Mouse (Mus musculus): ENCODE results near the gene Hoxb5.
A peak's percentile ranks its signal among the peaks of the same experiment; 100 is the strongest.

Gene Hoxb5

DNA sequence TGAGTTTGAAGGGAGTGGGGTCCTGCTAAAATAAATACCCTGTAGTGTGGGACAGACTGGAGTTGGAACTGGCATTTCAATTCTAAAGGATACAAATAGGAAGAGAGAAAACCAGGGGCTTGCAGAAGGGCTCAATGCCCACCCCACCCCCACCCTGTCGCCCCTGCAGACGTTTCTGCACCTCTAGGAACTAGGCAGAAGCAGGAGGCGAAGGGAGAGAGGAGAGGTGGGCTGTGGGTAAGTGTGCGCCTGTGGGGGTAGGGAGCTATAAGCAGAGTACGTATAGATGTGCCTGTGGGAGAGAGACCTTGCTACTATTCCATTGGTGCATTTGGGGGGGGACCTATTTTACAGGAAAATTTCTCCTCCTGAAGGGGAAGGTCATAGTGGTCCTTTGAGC lies 24.6 kb downstream of the Hoxb5 start:
- TF ChIP-seq NANOG (IDR thresholded peaks at IDR 0.05; ENCODE audit: borderline replicate concordance, low read length) (no peak), POU5F1 (IDR thresholded peaks at IDR 0.05; ENCODE audit: borderline replicate concordance, low read length) (no peak), CTCF (conservative IDR thresholded peaks at IDR 0.05; ENCODE audit: low read length) (no peak)
- H3K9me3 ChIP-seq (ENCODE audit: low read length): peaks cover 9% of the 10 kb centered on the region
- no peak overlapping the region for H3K4me3 ChIP-seq (replicated peaks; ENCODE audit: low read length)
- no peaks in the 10 kb centered on the region for H3K36me3 ChIP-seq (ENCODE audit: insufficient read depth, low read length)
- peaks cover 100% of the 10 kb centered on the region for H3K27me3 ChIP-seq (ENCODE audit: insufficient read depth, low read length)
- peaks cover 53% of the 10 kb centered on the region for H3K4me1 ChIP-seq (replicated peaks; ENCODE audit: low read depth, low read length)

DNA sequence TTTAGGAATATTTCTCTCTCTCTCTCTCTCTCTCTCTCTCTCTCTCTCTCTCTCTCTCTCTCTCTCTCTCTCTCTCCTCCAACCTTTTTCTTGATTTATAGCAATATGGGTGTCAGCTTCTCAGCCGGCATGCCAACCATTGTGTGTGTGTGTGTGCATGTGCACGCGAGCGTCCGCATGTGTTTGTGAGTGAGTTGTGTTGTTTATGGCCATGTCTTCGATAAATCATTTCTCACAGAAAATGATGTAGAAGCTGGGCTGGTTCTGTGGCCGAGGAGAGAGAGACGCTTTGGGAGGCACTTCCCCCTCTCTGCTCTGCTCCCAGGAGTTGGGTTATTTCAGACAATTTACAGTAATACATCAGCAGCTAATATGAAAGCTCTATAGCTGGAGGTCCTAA lies 25.5 kb downstream of the Hoxb5 start:
- Histone ChIP-seq H3K4me1 (replicated peaks; ENCODE audit: low read depth, low read length) (peaks cover 60% of the 10 kb centered on the region), H3K36me3 (ENCODE audit: insufficient read depth, low read length) (no peaks in the 10 kb centered on the region), H3K27me3 (ENCODE audit: insufficient read depth, low read length) (peaks cover 100% of the 10 kb centered on the region), H3K9me3 (ENCODE audit: low read length) (peaks cover 9% of the 10 kb centered on the region), H3K4me3 (replicated peaks; ENCODE audit: low read length) (no peak overlapping the region)
- TF ChIP-seq NANOG (IDR thresholded peaks at IDR 0.05; ENCODE audit: borderline replicate concordance, low read length): no peak
- no peak for TF ChIP-seq CTCF (conservative IDR thresholded peaks at IDR 0.05; ENCODE audit: low read length)
- no peak for TF ChIP-seq POU5F1 (IDR thresholded peaks at IDR 0.05; ENCODE audit: borderline replicate concordance, low read length)

DNA sequence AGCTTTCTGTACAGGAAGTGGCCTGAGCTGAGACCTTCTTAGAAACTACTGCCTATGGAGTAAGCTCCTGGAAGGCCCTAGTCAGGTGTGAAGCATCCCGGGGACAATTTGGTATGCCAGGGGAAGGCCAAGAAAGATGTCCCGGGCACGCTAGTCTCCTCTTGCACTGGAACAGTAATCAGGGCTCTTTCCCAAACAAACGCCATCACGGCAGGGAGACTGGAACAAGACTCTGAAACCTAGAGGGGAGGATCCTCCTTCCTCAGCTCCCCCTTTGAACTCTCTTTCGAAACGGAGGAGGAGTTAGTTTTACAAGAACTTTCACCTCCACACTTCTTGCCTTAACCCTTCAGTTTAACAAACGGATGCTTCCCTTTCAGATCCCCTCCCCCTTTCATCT lies 29.0 kb downstream of the Hoxb5 start:
- TF ChIP-seq POU5F1 (IDR thresholded peaks at IDR 0.05; ENCODE audit: borderline replicate concordance, low read length): no peak
- TF ChIP-seq CTCF (conservative IDR thresholded peaks at IDR 0.05; ENCODE audit: low read length): no peak
- no peak for TF ChIP-seq NANOG (IDR thresholded peaks at IDR 0.05; ENCODE audit: borderline replicate concordance, low read length)
- H3K4me3 ChIP-seq (replicated peaks; ENCODE audit: low read length): peak overlapping the region; percentile 51; the same call in 1 of the 2 replicates
- peaks cover 13% of the 10 kb centered on the region for H3K9me3 ChIP-seq (ENCODE audit: low read length)
- H3K4me1 ChIP-seq (replicated peaks; ENCODE audit: low read depth, low read length): peaks cover 44% of the 10 kb centered on the region
- H3K36me3 ChIP-seq (ENCODE audit: insufficient read depth, low read length): no peaks in the 10 kb centered on the region
- peaks cover 100% of the 10 kb centered on the region for H3K27me3 ChIP-seq (ENCODE audit: insufficient read depth, low read length)

DNA sequence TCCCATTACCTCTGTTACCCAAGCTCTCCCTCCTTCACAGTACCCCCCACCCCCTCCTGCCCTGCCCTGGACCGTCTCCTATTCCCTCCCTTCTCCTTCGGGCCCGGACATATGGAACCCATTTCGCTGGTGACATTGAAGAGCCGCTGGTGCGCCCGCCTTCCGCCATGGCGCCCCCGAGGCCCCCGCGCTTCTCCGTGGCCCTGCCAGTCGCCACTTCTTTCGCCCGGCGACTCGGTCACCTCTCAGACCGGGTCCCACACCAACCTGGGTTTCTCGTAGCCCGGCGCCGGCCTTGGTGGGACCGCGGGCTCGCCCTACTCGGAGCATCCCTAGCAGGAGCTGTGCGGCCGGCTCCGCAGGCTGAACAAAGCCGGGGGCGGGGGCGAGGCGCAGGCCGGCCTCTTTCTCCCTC lies 29.5 kb downstream of the Hoxb5 start:
- peaks cover 13% of the 10 kb centered on the region for H3K9me3 ChIP-seq (ENCODE audit: low read length)
- H3K4me1 ChIP-seq (replicated peaks; ENCODE audit: low read depth, low read length): peaks cover 39% of the 10 kb centered on the region
- TF ChIP-seq POU5F1 (IDR thresholded peaks at IDR 0.05; ENCODE audit: borderline replicate concordance, low read length) (no peak), CTCF (conservative IDR thresholded peaks at IDR 0.05; ENCODE audit: low read length) (no peak), NANOG (IDR thresholded peaks at IDR 0.05; ENCODE audit: borderline replicate concordance, low read length) (no peak)

DNA sequence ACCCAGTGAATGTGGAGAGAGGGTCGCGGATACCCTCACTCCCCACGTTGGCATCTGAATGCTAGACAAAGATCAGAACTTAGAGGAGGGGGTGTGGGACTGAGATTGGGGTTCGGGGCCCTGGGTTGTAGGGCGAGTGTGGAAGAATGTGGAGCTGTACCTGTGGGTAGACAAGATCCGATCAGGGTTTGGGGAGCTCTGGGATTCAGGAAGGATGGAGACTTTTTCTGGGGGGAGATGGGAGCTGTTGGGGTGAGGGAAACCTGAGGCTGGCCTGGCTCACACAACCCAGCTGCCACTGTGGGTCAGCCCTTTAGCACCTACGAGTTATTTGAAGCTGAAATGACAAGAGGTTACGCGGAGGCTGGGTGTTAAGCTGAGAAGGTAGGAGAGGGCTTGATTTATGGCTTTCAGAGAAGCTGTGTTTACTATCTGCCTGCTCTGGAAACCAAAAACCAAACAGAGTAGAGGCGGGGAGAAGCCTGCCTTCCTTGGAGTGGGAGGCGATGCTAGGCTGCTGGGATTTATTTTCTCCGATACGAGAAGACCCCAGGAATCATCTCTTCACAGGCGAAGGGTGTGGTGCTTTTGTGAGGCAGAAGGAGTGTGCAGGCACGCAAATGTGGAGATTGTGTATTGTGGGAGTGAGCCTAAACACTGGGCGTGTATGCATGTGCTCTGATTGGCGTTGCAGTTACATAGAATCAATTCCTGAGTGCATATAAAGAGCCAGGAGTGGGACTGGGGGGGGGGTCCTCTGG lies 30.3 kb downstream of the Hoxb5 start:
- Histone ChIP-seq H3K4me3 (replicated peaks; ENCODE audit: low read length) (peak overlapping the region; percentile 51), H3K27me3 (ENCODE audit: insufficient read depth, low read length) (peaks cover 100% of the 10 kb centered on the region), H3K36me3 (ENCODE audit: insufficient read depth, low read length) (no peaks in the 10 kb centered on the region), H3K9me3 (ENCODE audit: low read length) (peaks cover 13% of the 10 kb centered on the region), H3K4me1 (replicated peaks; ENCODE audit: low read depth, low read length) (peaks cover 39% of the 10 kb centered on the region)
- TF ChIP-seq NANOG (IDR thresholded peaks at IDR 0.05; ENCODE audit: borderline replicate concordance, low read length) (no peak), POU5F1 (IDR thresholded peaks at IDR 0.05; ENCODE audit: borderline replicate concordance, low read length) (no peak), CTCF (conservative IDR thresholded peaks at IDR 0.05; ENCODE audit: low read length) (no peak)

More for the DNA sequence above, 29.5 kb downstream of the Hoxb5 start:
- peaks cover 100% of the 10 kb centered on the region for H3K27me3 ChIP-seq (ENCODE audit: insufficient read depth, low read length)
- H3K4me3 ChIP-seq (replicated peaks; ENCODE audit: low read length): peak overlapping the region; percentile 51
- H3K36me3 ChIP-seq (ENCODE audit: insufficient read depth, low read length): no peaks in the 10 kb centered on the region

DNA sequence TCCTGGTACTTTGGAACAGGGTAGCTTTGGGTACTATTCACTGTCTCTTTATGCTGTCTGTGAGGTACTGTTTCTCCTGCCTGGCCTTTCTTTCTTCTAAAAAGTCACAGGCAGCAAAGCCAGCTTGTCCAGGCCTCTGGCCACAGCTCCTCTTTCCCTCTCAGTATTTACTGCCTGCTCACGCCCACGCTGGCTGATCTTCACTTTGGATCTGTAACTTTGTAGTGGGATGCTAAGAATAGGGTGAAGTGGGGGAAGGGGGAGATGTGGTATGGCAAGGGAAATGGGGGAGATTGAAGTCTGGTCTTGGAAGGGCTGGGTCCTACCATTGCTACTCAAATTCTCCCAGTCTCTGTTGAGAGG lies 30.8 kb downstream of the Hoxb5 start:
- Histone ChIP-seq H3K4me1 (replicated peaks; ENCODE audit: low read depth, low read length) (peaks cover 38% of the 10 kb centered on the region), H3K36me3 (ENCODE audit: insufficient read depth, low read length) (no peaks in the 10 kb centered on the region), H3K4me3 (replicated peaks; ENCODE audit: low read length) (no peak overlapping the region), H3K27me3 (ENCODE audit: insufficient read depth, low read length) (peaks cover 100% of the 10 kb centered on the region), H3K9me3 (ENCODE audit: low read length) (peaks cover 12% of the 10 kb centered on the region)
- TF ChIP-seq POU5F1 (IDR thresholded peaks at IDR 0.05; ENCODE audit: borderline replicate concordance, low read length): no peak
- TF ChIP-seq CTCF (conservative IDR thresholded peaks at IDR 0.05; ENCODE audit: low read length): no peak
- no peak for TF ChIP-seq NANOG (IDR thresholded peaks at IDR 0.05; ENCODE audit: borderline replicate concordance, low read length)

DNA sequence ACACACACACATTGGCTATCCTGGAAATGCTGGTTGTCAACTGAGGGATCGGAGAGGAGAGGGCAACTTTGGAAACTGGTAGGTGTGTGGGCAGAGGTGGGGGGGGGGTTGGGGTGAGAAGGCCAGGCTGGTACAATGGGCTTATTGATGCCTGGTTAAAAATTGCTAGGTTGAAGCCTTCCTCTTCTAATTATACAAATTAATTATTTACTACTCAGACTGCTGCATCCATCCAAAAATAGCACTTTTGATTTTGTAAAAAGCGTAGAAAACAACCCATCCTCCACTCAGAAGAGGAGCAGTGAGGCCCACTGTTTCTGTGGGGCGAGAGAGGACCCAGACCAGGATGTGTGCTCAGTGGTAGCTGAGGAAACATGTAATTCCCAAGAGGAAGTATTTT lies 31.9 kb downstream of the Hoxb5 start:
- H3K4me1 ChIP-seq (replicated peaks; ENCODE audit: low read depth, low read length): peaks cover 31% of the 10 kb centered on the region
- H3K9me3 ChIP-seq (ENCODE audit: low read length): peaks cover 6% of the 10 kb centered on the region; the same call in 1 of the 2 replicates
- no peak for TF ChIP-seq POU5F1 (IDR thresholded peaks at IDR 0.05; ENCODE audit: borderline replicate concordance, low read length)
- TF ChIP-seq CTCF (conservative IDR thresholded peaks at IDR 0.05; ENCODE audit: low read length): no peak
- TF ChIP-seq NANOG (IDR thresholded peaks at IDR 0.05; ENCODE audit: borderline replicate concordance, low read length): no peak
- H3K27me3 ChIP-seq (ENCODE audit: insufficient read depth, low read length): peaks cover 100% of the 10 kb centered on the region
- no peaks in the 10 kb centered on the region for H3K36me3 ChIP-seq (ENCODE audit: insufficient read depth, low read length)
- no peak overlapping the region for H3K4me3 ChIP-seq (replicated peaks; ENCODE audit: low read length)

DNA sequence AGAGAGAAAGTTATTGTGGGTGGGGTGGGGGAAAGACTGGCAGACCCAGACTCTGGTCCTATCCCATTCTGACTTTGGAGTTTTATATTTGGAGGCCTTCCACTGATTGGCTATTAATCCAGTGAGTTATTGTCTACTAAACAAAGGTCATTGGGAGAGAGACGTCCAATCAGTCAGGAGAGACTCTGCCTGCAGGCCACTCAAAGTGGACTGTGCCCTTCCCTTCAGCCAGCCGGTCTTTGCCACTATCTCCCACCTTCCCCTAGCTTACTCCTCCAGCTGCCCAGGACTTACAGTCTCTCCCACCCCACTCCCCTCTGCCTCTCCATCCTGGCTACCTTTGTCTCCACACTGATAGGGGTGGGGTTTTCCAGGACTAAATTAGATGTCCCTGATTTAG lies 33.5 kb downstream of the Hoxb5 start:
- Histone ChIP-seq H3K4me3 (replicated peaks; ENCODE audit: low read length) (no peak overlapping the region), H3K36me3 (ENCODE audit: insufficient read depth, low read length) (no peaks in the 10 kb centered on the region), H3K4me1 (replicated peaks; ENCODE audit: low read depth, low read length) (peaks cover 27% of the 10 kb centered on the region), H3K27me3 (ENCODE audit: insufficient read depth, low read length) (peaks cover 100% of the 10 kb centered on the region), H3K9me3 (ENCODE audit: low read length) (0 out of 2 replicates have a peak, but pooled peaks cover 3% of the 10 kb centered on the region)
- no peak for TF ChIP-seq POU5F1 (IDR thresholded peaks at IDR 0.05; ENCODE audit: borderline replicate concordance, low read length)
- no peak for TF ChIP-seq NANOG (IDR thresholded peaks at IDR 0.05; ENCODE audit: borderline replicate concordance, low read length)
- no peak for TF ChIP-seq CTCF (conservative IDR thresholded peaks at IDR 0.05; ENCODE audit: low read length)
